In genomic region chr11:78172748-78173383, GRCm38 (mm10) we compare ENCODE assay signal across 16 mouse cellular contexts. TPM values are rescaled to one million over a fixed set of nuclear protein-coding genes. Genes with fewer than 3 reads are reported as not detected.
DNase-seq lines count a peak whose midpoint lies in the region; ATAC-seq and TF ChIP-seq lines count a peak whose summit lies in the region.
"Had no signal": no experiment of that assay in that cellular context is flagged by ENCODE, and none has a peak within 500 bp of the region (broad histone marks: within the 10 kb centered on the region; RNA-seq: fewer than 3 reads in every experiment).

No protein-coding gene starts in this region.

- no peaks in the 10 kb centered on the region for H3K27me3 ChIP-seq in liver, postnatal 0 days (ENCODE audit: insufficient read depth, low read length)
- no peaks in the 10 kb centered on the region for H3K27me3 ChIP-seq in liver, embryonic 12.5 days (replicated peaks)
- H3K27me3 ChIP-seq: heart, embryonic 15.5 days; liver, embryonic 15.5 days; stomach, embryonic 15.5 days had no signal

- 81% methylated on average over 19 of the region's 19 CpGs for WGBS in liver, postnatal 0 days (ENCODE audit: insufficient replicate concordance)
- 80% methylated on average over 19 of the region's 19 CpGs for WGBS in liver, embryonic 12.5 days (ENCODE audit: insufficient replicate concordance)

- ATAC-seq in liver, postnatal 0 days = no peak
- ATAC-seq in liver, embryonic 12.5 days = no peak
- no peak for ATAC-seq in inflammation-experienced regulatory T-cells, adult 6 months
- ATAC-seq: intestine, embryonic 16.5 days had no signal

- DNase-seq in gastrocnemius, adult 2 months = peak; percentile 6
- no peak for DNase-seq in gastrocnemius, adult 18-20 months (ENCODE audit: low spot score)
- DNase-seq in liver, postnatal 0 days = peak; percentile 31
- no peak for DNase-seq in ES-E14 (ENCODE audit: low read depth, low spot score)
- DNase-seq in lung, postnatal 25 days (ENCODE audit: low spot score) = peak; percentile 64
- DNase-seq: cerebellum, adult 8-10 months; layer of hippocampus, adult 9-11 months; right cerebral cortex, adult 18-20 months had no signal

- intact Hi-C loops in gastrocnemius, adult 2 months (cut with DNase I) = no loop called here

- H3K4me1 ChIP-seq in liver, postnatal 0 days (ENCODE audit: insufficient read depth) = peaks cover 34% of the 10 kb centered on the region
- peaks cover 75% of the 10 kb centered on the region for H3K4me1 ChIP-seq in liver, embryonic 12.5 days
- H3K4me1 ChIP-seq in ES-E14 (ENCODE audit: control insufficient read depth in 2 of 2, insufficient read depth in 2 of 2, low read length in 2 of 2, poor library complexity in 1 of 2) = peaks cover 0 to 27% of the 10 kb centered on the region in 2 experiments; a peak in 2 of 4 replicates

- H3K4me3 ChIP-seq in gastrocnemius, adult 2 months = no peak overlapping the region
- H3K4me3 ChIP-seq in liver, postnatal 0 days (ENCODE audit: low read depth, low read length) = no peak overlapping the region
- no peak overlapping the region for H3K4me3 ChIP-seq in liver, embryonic 12.5 days
- H3K4me3 ChIP-seq in ES-E14 (ENCODE audit: insufficient read depth in 1 of 2, low read depth in 1 of 2, low read length in 2 of 2, poor library complexity in 1 of 2, severe bottlenecking in 1 of 2) = peak overlapping the region in 1 of 2 experiments; percentile 22; a peak in 1 of 4 replicates
- H3K4me3 ChIP-seq: heart, embryonic 15.5 days; liver, embryonic 15.5 days; midbrain, embryonic 10.5 days; stomach, embryonic 15.5 days had no signal

- H3K27ac ChIP-seq in gastrocnemius, adult 2 months = no peak overlapping the region
- no peak overlapping the region for H3K27ac ChIP-seq in liver, postnatal 0 days (ENCODE audit: low read depth)
- no peak overlapping the region for H3K27ac ChIP-seq in liver, embryonic 12.5 days
- H3K27ac ChIP-seq in ES-E14 (ENCODE audit: insufficient read depth, low read depth, low read length, poor library complexity, severe bottlenecking) = no peak overlapping the region
- H3K27ac ChIP-seq: heart, embryonic 15.5 days; kidney, postnatal 0 days; liver, embryonic 15.5 days; midbrain, embryonic 10.5 days; stomach, embryonic 15.5 days had no signal

- no peaks in the 10 kb centered on the region for H3K9me3 ChIP-seq in liver, postnatal 0 days (ENCODE audit: low read length)
- no peaks in the 10 kb centered on the region for H3K9me3 ChIP-seq in liver, embryonic 12.5 days (replicated peaks)
- H3K9me3 ChIP-seq in ES-E14 (ENCODE audit: control insufficient read depth, insufficient read depth, low read depth, low read length) = no peaks in the 10 kb centered on the region
- H3K9me3 ChIP-seq: heart, embryonic 15.5 days; liver, embryonic 15.5 days; midbrain, embryonic 10.5 days; stomach, embryonic 15.5 days had no signal

- no peak overlapping the region for H3K9ac ChIP-seq in liver, postnatal 0 days (replicated peaks)
- no peak overlapping the region for H3K9ac ChIP-seq in liver, embryonic 12.5 days
- peak overlapping the region; percentile 40; the same call in 1 of the 2 replicates for H3K9ac ChIP-seq in ES-E14 (ENCODE audit: insufficient read depth, low read depth, low read length, poor library complexity, severe bottlenecking)
- H3K9ac ChIP-seq: heart, embryonic 15.5 days; liver, embryonic 15.5 days; stomach, embryonic 15.5 days had no signal

- H3K4me2 ChIP-seq in liver, postnatal 0 days (ENCODE audit: low read depth, low read length) = no peak overlapping the region
- H3K4me2 ChIP-seq in liver, embryonic 12.5 days = no peak overlapping the region
- H3K4me2 ChIP-seq: heart, embryonic 15.5 days; liver, embryonic 15.5 days; stomach, embryonic 15.5 days had no signal

- TF ChIP-seq CTCF in gastrocnemius, adult 2 months (IDR thresholded peaks at IDR 0.05) = no peak
- TF ChIP-seq CTCF in liver, postnatal 0 days (IDR thresholded peaks at IDR 0.05; ENCODE audit: low read depth) = no peak

- H3K36me3 ChIP-seq in liver, postnatal 0 days (replicated peaks; ENCODE audit: insufficient read depth, low read length) = no peaks in the 10 kb centered on the region
- H3K36me3 ChIP-seq in liver, embryonic 12.5 days = peaks cover 25% of the 10 kb centered on the region
- no peaks in the 10 kb centered on the region for H3K36me3 ChIP-seq in ES-E14 (ENCODE audit: control insufficient read depth, insufficient read depth, low read length, poor library complexity, severe bottlenecking)
- H3K36me3 ChIP-seq: heart, embryonic 15.5 days; liver, embryonic 15.5 days; midbrain, embryonic 10.5 days; stomach, embryonic 15.5 days had no signal

- TF ChIP-seq EP300 in liver, postnatal 0 days (IDR thresholded peaks at IDR 0.05; ENCODE audit: low read depth) = no peak

- in situ Hi-C loops in ES-E14 (cut with MboI; ENCODE audit: low sequenced_read_pairs in 2 of 2, unreplicated experiment in 2 of 2) = no loop called here

TF ChIP-seq in ES-E14, 5 proteins besides CTCF, POLR2A, EP300 and RAD21:
- TF ChIP-seq MAFK (IDR thresholded peaks at IDR 0.05; ENCODE audit: insufficient read depth, low read depth, low read length) (no peak), ZNF384 (IDR thresholded peaks at IDR 0.05; ENCODE audit: low read depth, low read length) (no peak)

RNA-seq across cellular contexts. Expression of gene Nek8, which starts 3.6 kb away (rescaled TPM):
- under 1 TPM; 0.36 to 0.75 TPM for total RNA-seq in gastrocnemius, adult 2 months (2021)
- under 1 TPM; 0.37 to 0.50 TPM for total RNA-seq in gastrocnemius, adult 18-20 months (2021)
- polyA plus RNA-seq in liver, postnatal 0 days (2015; fragmentation: Nextera tagmentation; extraction: Ambion mirVana) = 4.9 and 5.4 TPM in 2 replicates
- polyA plus RNA-seq in liver, embryonic 12.5 days (2016; fragmentation: Nextera tagmentation; extraction: Ambion mirVana) = 12.2 and 13.7 TPM in 2 replicates
- total RNA-seq in ES-E14 (2012; rRNA removed) = 15.3 and 25.4 TPM in 2 replicates
- polyA plus RNA-seq in inflammation-experienced regulatory T-cells, adult 6 months (2017; shearing (Covaris generic)) = 10 to 100 TPM in 2 of 3 experiments, 1 to 10 TPM in 1; 9.1 to 13.2 (median 11.3) TPM

RNA-seq across cellular contexts. Expression of gene Tlcd1, which starts 3.6 kb away (rescaled TPM):
- total RNA-seq in gastrocnemius, adult 2 months (2021) = 1 to 10 TPM; 1.3 to 1.7 TPM
- 1 to 10 TPM; 1.5 to 2.2 TPM for total RNA-seq in gastrocnemius, adult 18-20 months (2021)
- 38.2 and 40.3 TPM in 2 replicates for polyA plus RNA-seq in liver, postnatal 0 days (2015; fragmentation: Nextera tagmentation; extraction: Ambion mirVana)
- polyA plus RNA-seq in liver, embryonic 12.5 days (2016; fragmentation: Nextera tagmentation; extraction: Ambion mirVana) = 62.6 and 67.1 TPM in 2 replicates
- 75.6 and 78.6 TPM in 2 replicates for total RNA-seq in ES-E14 (2012; rRNA removed)
- 1 to 10 TPM; 2.7 to 3.6 (median 3.2) TPM for polyA plus RNA-seq in inflammation-experienced regulatory T-cells, adult 6 months (2017; shearing (Covaris generic))

RNA-seq across cellular contexts. Expression of gene Traf4, which starts 7.5 kb away (rescaled TPM):
- total RNA-seq in gastrocnemius, adult 2 months (2021) = 1 to 10 TPM; 2.1 to 2.8 TPM
- total RNA-seq in gastrocnemius, adult 18-20 months (2021) = 1 to 10 TPM; 2.0 to 2.2 TPM
- polyA plus RNA-seq in liver, postnatal 0 days (2015; fragmentation: Nextera tagmentation; extraction: Ambion mirVana) = 15.3 and 18.9 TPM in 2 replicates
- 45.4 and 47.6 TPM in 2 replicates for polyA plus RNA-seq in liver, embryonic 12.5 days (2016; fragmentation: Nextera tagmentation; extraction: Ambion mirVana)
- 74.4 and 78.2 TPM in 2 replicates for total RNA-seq in ES-E14 (2012; rRNA removed)
- 1 to 10 TPM; 3.5 to 6.8 (median 3.6) TPM for polyA plus RNA-seq in inflammation-experienced regulatory T-cells, adult 6 months (2017; shearing (Covaris generic))

RNA-seq across cellular contexts. Expression of gene Rpl23a, which starts 10.5 kb away (rescaled TPM):
- total RNA-seq in gastrocnemius, adult 2 months (2021) = 100 to 1,000 TPM; 760 to 970 TPM
- total RNA-seq in gastrocnemius, adult 18-20 months (2021) = 100 to 1,000 TPM; 845 to 889 TPM
- polyA plus RNA-seq in liver, postnatal 0 days (2015; fragmentation: Nextera tagmentation; extraction: Ambion mirVana) = 732 and 758 TPM in 2 replicates
- 1,112 and 1,156 TPM in 2 replicates for polyA plus RNA-seq in liver, embryonic 12.5 days (2016; fragmentation: Nextera tagmentation; extraction: Ambion mirVana)
- total RNA-seq in ES-E14 (2012; rRNA removed) = 2,611 and 2,664 TPM in 2 replicates
- polyA plus RNA-seq in inflammation-experienced regulatory T-cells, adult 6 months (2017; shearing (Covaris generic)) = 1,000 to 10,000 TPM; 2,768 to 4,435 (median 3,801) TPM

RNA-seq across cellular contexts. Expression of gene Rab34, which starts 15.4 kb away (rescaled TPM):
- total RNA-seq in gastrocnemius, adult 2 months (2021) = 1 to 10 TPM; 3.3 to 4.6 TPM
- total RNA-seq in gastrocnemius, adult 18-20 months (2021) = 1 to 10 TPM; 2.5 to 3.5 TPM
- polyA plus RNA-seq in liver, postnatal 0 days (2015; fragmentation: Nextera tagmentation; extraction: Ambion mirVana) = 26.6 and 28.9 TPM in 2 replicates
- 20.3 and 24.0 TPM in 2 replicates for polyA plus RNA-seq in liver, embryonic 12.5 days (2016; fragmentation: Nextera tagmentation; extraction: Ambion mirVana)
- total RNA-seq in ES-E14 (2012; rRNA removed) = 33.8 and 36.1 TPM in 2 replicates
- 1 to 10 TPM in 1 of 3 experiments, not detected in 2; 1.4 TPM for polyA plus RNA-seq in inflammation-experienced regulatory T-cells, adult 6 months (2017; shearing (Covaris generic))

Comparison
In these comparisons a context has a peak if more than half of its experiments do, and no peak if none do; other contexts are left out.
1. DNase-seq: peak in gastrocnemius, adult 2 months (single experiment), liver, postnatal 0 days (single experiment) and lung, postnatal 25 days (single experiment); none in gastrocnemius, adult 18-20 months (single experiment) and ES-E14 (single experiment).
2. RNA of gene Tlcd1, which starts 3.6 kb away (total RNA-seq): 75.6 to 78.6 TPM in ES-E14; 1.5 to 2.2 TPM in gastrocnemius, adult 18-20 months and 1.3 to 1.7 TPM in gastrocnemius, adult 2 months; every median in the first group is over 10 times any median in the second.
3. RNA of gene Traf4, which starts 7.5 kb away (total RNA-seq): 74.4 to 78.2 TPM in ES-E14; 2.1 to 2.8 TPM in gastrocnemius, adult 2 months and 2.0 to 2.2 TPM in gastrocnemius, adult 18-20 months; every median in the first group is over 10 times any median in the second.